ENCODE assay signal across 19 mouse cellular contexts in genomic region chr3:120055216-120056154, GRCm38 (mm10).
DNase-seq lines count a peak whose midpoint lies in the region; ATAC-seq and TF ChIP-seq lines count a peak whose summit lies in the region.
"Had no signal": no experiment of that assay in that cellular context is flagged by ENCODE, and none has a peak within 500 bp of the region (broad histone marks: within the 10 kb centered on the region; RNA-seq: fewer than 3 reads in every experiment).

No protein-coding gene starts in this region.

- no peak overlapping the region for H3K27ac ChIP-seq in forebrain, embryonic 14.5 days (ENCODE audit: low read depth, low read length)
- no peak overlapping the region for H3K27ac ChIP-seq in forebrain, embryonic 12.5 days
- no peak overlapping the region for H3K27ac ChIP-seq in hindbrain, embryonic 16.5 days (ENCODE audit: low read depth, low read length)
- H3K27ac ChIP-seq in neural tube, embryonic 15.5 days (replicated peaks) = no peak overlapping the region
- H3K27ac ChIP-seq: limb, embryonic 10.5 days; stomach, embryonic 15.5 days had no signal

- H3K9me3 ChIP-seq in forebrain, embryonic 14.5 days (replicated peaks; ENCODE audit: control insufficient read depth, low read length) = no peaks in the 10 kb centered on the region
- H3K9me3 ChIP-seq in forebrain, embryonic 12.5 days = no peaks in the 10 kb centered on the region
- H3K9me3 ChIP-seq in hindbrain, embryonic 16.5 days (ENCODE audit: control insufficient read depth, low read length) = no peaks in the 10 kb centered on the region
- no peaks in the 10 kb centered on the region for H3K9me3 ChIP-seq in neural tube, embryonic 15.5 days (replicated peaks)
- H3K9me3 ChIP-seq: limb, embryonic 10.5 days; stomach, embryonic 15.5 days had no signal

- no peaks in the 10 kb centered on the region for H3K36me3 ChIP-seq in forebrain, embryonic 14.5 days (ENCODE audit: control insufficient read depth, insufficient read depth, low read length)
- H3K36me3 ChIP-seq in forebrain, embryonic 12.5 days (replicated peaks) = no peaks in the 10 kb centered on the region
- H3K36me3 ChIP-seq in hindbrain, embryonic 16.5 days (ENCODE audit: control insufficient read depth, insufficient read depth, low read length) = no peaks in the 10 kb centered on the region
- H3K36me3 ChIP-seq in neural tube, embryonic 15.5 days = no peaks in the 10 kb centered on the region
- H3K36me3 ChIP-seq: limb, embryonic 10.5 days; stomach, embryonic 15.5 days had no signal

- 0 out of 2 replicates have a peak, but pooled peaks have one; percentile 44 for ATAC-seq in forebrain, embryonic 14.5 days
- ATAC-seq in forebrain, embryonic 12.5 days (ENCODE audit: low FRiP score) = no peak
- peak; percentile 73; the same call in 1 of the 2 replicates for ATAC-seq in hindbrain, embryonic 16.5 days
- peak; percentile 68; the same call in 1 of the 2 replicates for ATAC-seq in neural tube, embryonic 15.5 days (ENCODE audit: low FRiP score)
- ATAC-seq: intestine, embryonic 16.5 days had no signal

- DNase-seq in forebrain, embryonic 14.5 days (ENCODE audit: low spot score) = no peak
- DNase-seq in brain, embryonic 14.5 days (ENCODE audit: low read depth) = peak; percentile 67
- no peak for DNase-seq in layer of hippocampus, postnatal 25 days (ENCODE audit: extremely low spot score in 1 of 2, low spot score in 1 of 2)
- no peak for DNase-seq in spleen, adult 12 weeks (ENCODE audit: low spot score)
- DNase-seq: adrenal gland, postnatal 10 days; cerebellum, adult 2 months; kidney, adult 9 months; kidney, postnatal 14 days; liver; lung, postnatal 4 days; right cerebral cortex, postnatal 4 days; thymus, postnatal 36 days had no signal

- H3K27me3 ChIP-seq in forebrain, embryonic 14.5 days (replicated peaks; ENCODE audit: control insufficient read depth, insufficient read depth, low read length) = no peaks in the 10 kb centered on the region
- no peaks in the 10 kb centered on the region for H3K27me3 ChIP-seq in forebrain, embryonic 12.5 days
- H3K27me3 ChIP-seq in hindbrain, embryonic 16.5 days (replicated peaks; ENCODE audit: control insufficient read depth, insufficient read depth, low read length) = no peaks in the 10 kb centered on the region
- H3K27me3 ChIP-seq in neural tube, embryonic 15.5 days (replicated peaks) = no peaks in the 10 kb centered on the region
- H3K27me3 ChIP-seq: stomach, embryonic 15.5 days had no signal

- no peak for TF ChIP-seq POLR2A in brain, embryonic 14.5 days (IDR thresholded peaks at IDR 0.05; ENCODE audit: borderline replicate concordance, extremely low read depth, insufficient read depth, insufficient read length, poor library complexity, severe bottlenecking)

- TF ChIP-seq CTCF in brain, embryonic 14.5 days (IDR thresholded peaks at IDR 0.05; ENCODE audit: borderline replicate concordance, extremely low read depth, insufficient read depth, insufficient read length) = no peak

- 0 out of 2 replicates have a peak, but pooled peaks cover 3% of the 10 kb centered on the region for H3K4me1 ChIP-seq in forebrain, embryonic 14.5 days (ENCODE audit: control insufficient read depth, insufficient read depth, low read length)
- peaks cover 9% of the 10 kb centered on the region for H3K4me1 ChIP-seq in forebrain, embryonic 12.5 days
- no peaks in the 10 kb centered on the region for H3K4me1 ChIP-seq in hindbrain, embryonic 16.5 days (ENCODE audit: control insufficient read depth, insufficient read depth, low read depth, low read length)
- no peaks in the 10 kb centered on the region for H3K4me1 ChIP-seq in neural tube, embryonic 15.5 days
- H3K4me1 ChIP-seq: stomach, embryonic 15.5 days had no signal

- no peak overlapping the region for H3K9ac ChIP-seq in forebrain, embryonic 14.5 days (ENCODE audit: low read length)
- H3K9ac ChIP-seq in forebrain, embryonic 12.5 days = no peak overlapping the region
- H3K9ac ChIP-seq in hindbrain, embryonic 16.5 days (ENCODE audit: low read depth, low read length) = no peak overlapping the region
- no peak overlapping the region for H3K9ac ChIP-seq in neural tube, embryonic 15.5 days (replicated peaks)
- H3K9ac ChIP-seq: stomach, embryonic 15.5 days had no signal

- no peak overlapping the region for H3K4me3 ChIP-seq in forebrain, embryonic 14.5 days (ENCODE audit: low read depth, low read length)
- no peak overlapping the region for H3K4me3 ChIP-seq in forebrain, embryonic 12.5 days (replicated peaks)
- no peak overlapping the region for H3K4me3 ChIP-seq in hindbrain, embryonic 16.5 days (ENCODE audit: low read length)
- no peak overlapping the region for H3K4me3 ChIP-seq in neural tube, embryonic 15.5 days (replicated peaks)
- H3K4me3 ChIP-seq: limb, embryonic 10.5 days; myocyte; stomach, embryonic 15.5 days had no signal

- WGBS in forebrain, embryonic 14.5 days = 30% methylated on average over 8 of the region's 8 CpGs
- WGBS in forebrain, embryonic 12.5 days = 55% methylated on average over 8 of the region's 8 CpGs
- 42% methylated on average over 8 of the region's 8 CpGs for WGBS in hindbrain, embryonic 16.5 days
- 30% methylated on average over 8 of the region's 8 CpGs for WGBS in neural tube, embryonic 15.5 days

- no peak overlapping the region for H3K4me2 ChIP-seq in forebrain, embryonic 14.5 days (ENCODE audit: low read length)
- no peak overlapping the region for H3K4me2 ChIP-seq in forebrain, embryonic 12.5 days
- no peak overlapping the region for H3K4me2 ChIP-seq in hindbrain, embryonic 16.5 days (ENCODE audit: low read length)
- peak overlapping the region; percentile 11; the same call in 1 of the 2 replicates for H3K4me2 ChIP-seq in neural tube, embryonic 15.5 days
- H3K4me2 ChIP-seq: stomach, embryonic 15.5 days had no signal
